ENCODE assay signal across 8 mouse cellular contexts in genomic region chr19:45560153-45560890, GRCm38 (mm10). TPM values are rescaled to one million over a fixed set of nuclear protein-coding genes. Genes with fewer than 3 reads are reported as not detected.
A peak's percentile ranks its signal among the peaks of the same experiment; 100 is the strongest.
DNase-seq lines count a peak whose midpoint lies in the region; ATAC-seq and TF ChIP-seq lines count a peak whose summit lies in the region.

Gene Poll (minus strand): TSS chr19:45560531.
Gene Gm17018 (plus strand): TSS chr19:45560615.

- intact Hi-C loops in heart, postnatal 10 days (cut with DNase I), result no loop called here

- H3K9me3 ChIP-seq in E14TG2a.4 (ENCODE audit: low read length), result no peaks in the 10 kb centered on the region
- H3K9me3 ChIP-seq in forebrain, embryonic 13.5 days (replicated peaks), result no peaks in the 10 kb centered on the region
- H3K9me3 ChIP-seq in neural tube, embryonic 14.5 days (ENCODE audit: control insufficient read depth, low read length), result no peaks in the 10 kb centered on the region

- peak within 1 kb of the TSS; percentile 59 for H3K27ac ChIP-seq in forebrain, embryonic 13.5 days
- peak within 1 kb of the TSS; percentile 73 for H3K27ac ChIP-seq in neural tube, embryonic 14.5 days (ENCODE audit: low read depth, low read length)

- H3K4me1 ChIP-seq in E14TG2a.4 (replicated peaks; ENCODE audit: low read depth, low read length), result peaks cover 36% of the 10 kb centered on the region
- H3K4me1 ChIP-seq in forebrain, embryonic 13.5 days, result peaks cover 13% of the 10 kb centered on the region
- H3K4me1 ChIP-seq in neural tube, embryonic 14.5 days (ENCODE audit: control insufficient read depth, insufficient read depth, low read length), result peaks cover 8% of the 10 kb centered on the region; the same call in 1 of the 2 replicates

- peak within 1 kb of the TSS; percentile 93 for H3K4me2 ChIP-seq in forebrain, embryonic 13.5 days
- peak within 1 kb of the TSS; percentile 98 for H3K4me2 ChIP-seq in neural tube, embryonic 14.5 days (ENCODE audit: low read depth, low read length)

- WGBS in forebrain, embryonic 13.5 days, result under 1% methylated on average over 35 of the region's 35 CpGs
- under 1% methylated on average over 35 of the region's 35 CpGs for WGBS in large intestine, adult 2 months
- under 1% methylated on average over 35 of the region's 35 CpGs for WGBS in neural tube, embryonic 14.5 days

- peak; percentile 91 for ATAC-seq in cerebellum, adult (ENCODE audit: insufficient number of reproducible peaks, low FRiP score, low TSS enrichment)
- ATAC-seq in forebrain, embryonic 13.5 days, result peak; percentile 93
- ATAC-seq in neural tube, embryonic 14.5 days (ENCODE audit: low read depth), result peak; percentile 89

- H3K9ac ChIP-seq in forebrain, embryonic 13.5 days, result peak within 1 kb of the TSS; percentile 87
- H3K9ac ChIP-seq in neural tube, embryonic 14.5 days (replicated peaks; ENCODE audit: low read depth, low read length), result peak within 1 kb of the TSS; percentile 69

- no peak for TF ChIP-seq CTCF in E14TG2a.4 (conservative IDR thresholded peaks at IDR 0.05; ENCODE audit: low read length)

- no peaks in the 10 kb centered on the region for H3K27me3 ChIP-seq in E14TG2a.4 (ENCODE audit: insufficient read depth, low read length)
- 0 out of 2 replicates have a peak, but pooled peaks cover 3% of the 10 kb centered on the region for H3K27me3 ChIP-seq in forebrain, embryonic 13.5 days
- no peaks in the 10 kb centered on the region for H3K27me3 ChIP-seq in neural tube, embryonic 14.5 days (ENCODE audit: control insufficient read depth, insufficient read depth, low read length)

- DNase-seq in heart, postnatal 10 days, result peak; percentile 90 to 96
- peak; percentile 43 for DNase-seq in large intestine, adult 2 months (ENCODE audit: low read depth, low spot score)
- peak; percentile 84 to 89 for DNase-seq in lung, adult 18-20 months
- DNase-seq in testis, postnatal 10 days (ENCODE audit: low spot score), result peak; percentile 88

- peak within 1 kb of the TSS; percentile 90 for H3K4me3 ChIP-seq in E14TG2a.4 (replicated peaks; ENCODE audit: low read length)
- peak within 1 kb of the TSS; percentile 65 for H3K4me3 ChIP-seq in forebrain, embryonic 13.5 days
- peak within 1 kb of the TSS; percentile 53 for H3K4me3 ChIP-seq in neural tube, embryonic 14.5 days (ENCODE audit: low read depth, low read length)

- H3K36me3 ChIP-seq in E14TG2a.4 (ENCODE audit: insufficient read depth, low read length), result peaks cover 37% of the 10 kb centered on the region
- peaks cover 18% of the 10 kb centered on the region; the same call in 1 of the 2 replicates for H3K36me3 ChIP-seq in forebrain, embryonic 13.5 days (ENCODE audit: poor library complexity, severe bottlenecking)
- no peaks in the 10 kb centered on the region for H3K36me3 ChIP-seq in neural tube, embryonic 14.5 days (ENCODE audit: control insufficient read depth, insufficient read depth, low read length)

RNA-seq across cellular contexts. Expression of gene Poll, which starts in this region (rescaled TPM):
- polyA plus RNA-seq in forebrain, embryonic 13.5 days (2015; fragmentation: Nextera tagmentation; extraction: Ambion mirVana), result 16.2 and 16.7 TPM in 2 replicates
- total RNA-seq in heart, postnatal 10 days (2021), result 1 to 10 TPM; 7.4 to 8.9 TPM
- polyA plus RNA-seq in large intestine, adult 2 months (2012; rRNA removed), result 8.3 and 8.5 TPM in 2 replicates
- polyA plus RNA-seq in neural tube, embryonic 14.5 days (2014; fragmentation: Nextera tagmentation; extraction: Ambion mirVana), result 9.2 and 11.7 TPM in 2 replicates

RNA-seq across cellular contexts. Expression of gene Gm17018, which starts in this region (rescaled TPM):
- 44.0 and 48.1 TPM in 2 replicates for polyA plus RNA-seq in forebrain, embryonic 13.5 days (2015; fragmentation: Nextera tagmentation; extraction: Ambion mirVana)
- total RNA-seq in heart, postnatal 10 days (2021), result 10 to 100 TPM; 15.0 to 16.5 TPM
- 10.9 and 11.6 TPM in 2 replicates for polyA plus RNA-seq in large intestine, adult 2 months (2012; rRNA removed)
- 68.1 and 76.3 TPM in 2 replicates for polyA plus RNA-seq in neural tube, embryonic 14.5 days (2014; fragmentation: Nextera tagmentation; extraction: Ambion mirVana)

Comparison
In these comparisons a context has a peak if more than half of its experiments do, and no peak if none do; other contexts are left out.
1. Peak in every context shown above with its lines: DNase-seq, ATAC-seq, H3K4me3 ChIP-seq and H3K27ac ChIP-seq.
2. DNase-seq: peak in every context shown above with its lines; median percentile 93 in heart, postnatal 10 days; 88 in testis, postnatal 10 days; 86 in lung, adult 18-20 months; 43 in large intestine, adult 2 months.